Mouse (Mus musculus): ENCODE measurements around the gene Timm44.

- TF ChIP-seq CTCF (IDR thresholded peaks at IDR 0.05; ENCODE audit: low read depth): no peak
- TF ChIP-seq EP300 (optimal IDR thresholded peaks at IDR 0.05): no peak
Measured at GRCm38 (mm10) chr8:4226739-4227347, 48.9 kb downstream of the Timm44 start, which contains the start of gene Lrrc8e.

Measured in stomach, postnatal 0 days (tissue).